Mouse (Mus musculus): ENCODE data around the gene Psmd12. TPM values are rescaled to one million over a fixed set of nuclear protein-coding genes. Genes with fewer than 3 reads are reported as not detected.

The Psmd12 gene
- polyA plus RNA-seq (2021; fragmentation: Nextera tagmentation), result 128 and 131 TPM in 2 replicates
- long read RNA-seq, experiment 1, transcript Psmd12-201 (11 exons, 1,904 nt), result major isoform, 239 of 302 reads
- long read RNA-seq, experiment 1, partial matches to known transcripts, result 53 of 302 reads
- long read RNA-seq, experiment 1, other reads (novel, unspliced or antisense), result 10 of 302 reads
- long read RNA-seq, experiment 2, transcript Psmd12-201 (11 exons, 1,904 nt), result major isoform, 1,022 of 1,061 reads
- long read RNA-seq, experiment 2, partial matches to known transcripts, result 9 of 1,061 reads
- long read RNA-seq, experiment 2, other reads (novel, unspliced or antisense), result 30 of 1,061 reads

DNA sequence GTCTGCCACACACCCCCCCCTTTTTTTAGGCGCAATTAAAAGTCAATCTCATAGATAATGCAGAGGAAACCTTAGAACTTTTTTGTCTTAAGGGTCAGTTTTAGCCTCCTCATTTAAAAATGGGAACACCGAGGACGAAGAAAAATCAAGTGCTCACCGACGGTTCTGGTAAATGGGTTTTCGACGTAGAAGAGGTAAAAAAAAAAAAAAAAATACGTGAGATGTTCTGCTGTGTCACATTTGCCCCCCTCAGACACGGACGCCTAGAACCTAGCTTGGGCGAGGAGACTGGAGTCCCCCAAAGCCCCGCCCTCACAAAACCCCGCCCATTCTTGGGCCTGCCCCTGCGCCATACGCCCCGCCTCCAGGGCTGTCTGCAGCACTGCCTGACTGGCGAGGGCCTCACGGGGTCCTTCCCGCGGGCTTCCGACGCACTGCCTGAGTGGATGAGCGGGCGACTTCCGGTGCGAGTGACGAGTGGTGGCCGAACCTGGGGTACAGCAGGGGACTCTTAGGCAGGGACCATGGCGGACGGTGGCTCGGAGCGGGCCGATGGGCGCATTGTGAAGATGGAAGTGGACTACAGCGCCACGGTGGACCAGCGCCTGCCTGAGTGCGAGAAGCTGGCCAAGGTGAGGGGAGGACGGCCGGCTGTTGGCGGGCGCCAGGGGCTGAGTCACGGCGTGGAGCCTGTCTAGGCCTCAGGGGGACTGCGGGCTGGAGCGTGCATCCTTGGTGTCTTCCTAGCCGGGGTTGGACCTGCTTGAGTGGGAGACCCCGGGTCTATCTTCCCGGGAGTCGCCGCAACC is at the start of gene Psmd12:
Gene Psmd12 (plus strand): TSS at position 432 of the 809 bp plus-strand sequence.

GRCm38 (mm10) chr11:107470521-107471041 is 8.7 kb upstream of the Psmd12 start, which contains the start of gene Pitpnc1:
Gene Pitpnc1, minus strand, starts transcription at chr11:107470699.

DNA sequence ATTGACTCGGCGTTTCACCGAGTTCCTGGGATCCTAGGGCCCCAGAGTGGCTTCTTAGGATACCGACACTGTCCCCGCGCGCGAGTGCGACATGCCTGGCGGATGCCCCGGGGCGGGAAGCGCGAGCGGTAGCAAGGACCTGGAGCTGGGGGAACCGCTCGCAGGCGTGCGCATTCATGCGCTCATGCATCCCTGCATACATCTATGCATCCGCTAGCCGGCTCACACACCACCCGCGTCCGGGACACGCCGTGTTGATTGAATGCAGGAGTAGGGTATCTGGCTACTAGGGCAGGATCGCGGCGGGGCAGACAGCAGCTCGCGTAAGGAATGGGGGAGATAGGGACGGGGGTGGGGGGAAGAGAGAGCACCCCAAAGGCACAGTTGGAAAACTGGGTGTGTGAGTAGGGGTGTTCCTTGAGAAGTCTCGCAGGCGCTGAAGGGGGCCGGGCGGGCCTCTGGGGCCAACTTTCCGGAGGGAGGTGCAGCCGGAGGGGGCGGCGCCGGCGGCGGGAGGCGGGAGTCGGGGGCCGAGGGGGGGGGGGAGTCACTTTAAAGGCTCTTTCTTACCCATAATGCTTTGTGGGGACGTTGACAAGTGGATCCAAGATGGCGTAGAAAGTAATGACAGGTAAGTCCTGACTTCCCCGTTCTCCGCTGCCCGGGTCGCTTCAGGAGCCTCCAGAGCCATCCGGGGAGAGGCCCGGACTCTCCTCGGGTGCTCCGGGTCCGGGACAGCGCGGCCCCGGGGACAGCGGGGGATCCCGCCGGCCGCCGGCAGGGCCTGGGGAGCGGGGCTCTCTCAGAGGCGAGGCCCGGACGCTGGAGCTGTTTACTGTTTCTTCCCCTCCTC is 68.3 kb downstream of the Psmd12 start, which contains the start of gene Helz:
Gene Helz (plus strand): TSS at position 580 of the 853 bp plus-strand sequence.

Other genes with a start within 250 kb of the Psmd12 start
- gene Pitpnc1, start 8.8 kb upstream of the Psmd12 start, polyA plus RNA-seq (2021; fragmentation: Nextera tagmentation), result 13.7 and 28.8 TPM in 2 replicates
- gene Helz, start 68.4 kb downstream of the Psmd12 start, polyA plus RNA-seq (2021; fragmentation: Nextera tagmentation), result 12.1 and 15.2 TPM in 2 replicates
- gene Cacng1, start 237.0 kb downstream of the Psmd12 start, polyA plus RNA-seq (2021; fragmentation: Nextera tagmentation), result not detected in 2 replicates